Mouse (Mus musculus) embryonic facial prominence, embryonic 12.5 days (tissue): Measurements from ENCODE around the gene Tbl3. TPM values are rescaled to one million over a fixed set of nuclear protein-coding genes. Genes with fewer than 3 reads are reported as not detected.

Source experiments
- ATAC-seq: fragments of 200-750 bp; cut with Nextera tagmentation; 2 replicates; pipeline ENCODE4 v1.8.0; 2017; ENCODE audit not compliant: insufficient number of reproducible peaks, insufficient read depth, low FRiP score, low TSS enrichment
- H3K27ac ChIP-seq: fragments of 300-500 bp; sonication (generic); 2 replicates; pipeline ENCODE4 v1.5.1; 2016; ENCODE audit warnings: mild to moderate bottlenecking
- H3K27me3 ChIP-seq: fragments of 300-500 bp; sonication (generic); 2 replicates; pipeline ENCODE4 v1.6.1; 2016; ENCODE audit warnings: mild to moderate bottlenecking, moderate library complexity
- H3K36me3 ChIP-seq: fragments of 300-500 bp; sonication (generic); 2 replicates; pipeline ENCODE4 v1.6.1; 2016; ENCODE audit warnings: mild to moderate bottlenecking
- H3K4me1 ChIP-seq: fragments of 300-500 bp; sonication (generic); 2 replicates; pipeline ENCODE4 v1.6.1; 2016
- H3K4me2 ChIP-seq: fragments of 300-500 bp; sonication (generic); replicated peaks from 2 replicates; pipeline ENCODE4 v1.6.1; 2016; ENCODE audit warnings: mild to moderate bottlenecking, moderate library complexity
- H3K4me3 ChIP-seq: fragments of 300-500 bp; sonication (generic); 2 replicates; pipeline ENCODE4 v1.5.1; 2016; ENCODE audit warnings: mild to moderate bottlenecking
- H3K9ac ChIP-seq: fragments of 300-500 bp; sonication (generic); 2 replicates; pipeline ENCODE4 v1.6.1; 2016; ENCODE audit warnings: mild to moderate bottlenecking, moderate library complexity
- H3K9me3 ChIP-seq: fragments of 300-500 bp; sonication (generic); 2 replicates; pipeline ENCODE4 v1.6.1; 2016; ENCODE audit warnings: mild to moderate bottlenecking, moderate library complexity
- WGBS: fragments of 180-500 bp; shearing (Covaris S2); methylation state at CpG from one replicate; pipeline ENCODE4 v1.1.7; 2016; 5-methylcytosine and 5-hydroxymethylcytosine counted together
- polyA plus RNA-seq: library from polyadenylated mRNA; unstranded; fragments of >200 nt; fragmentation: Nextera tagmentation; extraction: Ambion mirVana; gene quantifications from 2 replicates; pipeline ENCODE4 v1.2.1, GENCODE M21; 2016

Tbl3 gene
- polyA plus RNA-seq, 1 experiment from 2014 or later: 93.9 TPM

- H3K27me3 ChIP-seq: no peaks in the 10 kb centered on the region
- WGBS: 30% methylated on average over 8 of the region's 8 CpGs
Observed at GRCm38 (mm10) chr17:24737135-24737810, 29.8 kb upstream of the Tbl3 start.

DNA sequence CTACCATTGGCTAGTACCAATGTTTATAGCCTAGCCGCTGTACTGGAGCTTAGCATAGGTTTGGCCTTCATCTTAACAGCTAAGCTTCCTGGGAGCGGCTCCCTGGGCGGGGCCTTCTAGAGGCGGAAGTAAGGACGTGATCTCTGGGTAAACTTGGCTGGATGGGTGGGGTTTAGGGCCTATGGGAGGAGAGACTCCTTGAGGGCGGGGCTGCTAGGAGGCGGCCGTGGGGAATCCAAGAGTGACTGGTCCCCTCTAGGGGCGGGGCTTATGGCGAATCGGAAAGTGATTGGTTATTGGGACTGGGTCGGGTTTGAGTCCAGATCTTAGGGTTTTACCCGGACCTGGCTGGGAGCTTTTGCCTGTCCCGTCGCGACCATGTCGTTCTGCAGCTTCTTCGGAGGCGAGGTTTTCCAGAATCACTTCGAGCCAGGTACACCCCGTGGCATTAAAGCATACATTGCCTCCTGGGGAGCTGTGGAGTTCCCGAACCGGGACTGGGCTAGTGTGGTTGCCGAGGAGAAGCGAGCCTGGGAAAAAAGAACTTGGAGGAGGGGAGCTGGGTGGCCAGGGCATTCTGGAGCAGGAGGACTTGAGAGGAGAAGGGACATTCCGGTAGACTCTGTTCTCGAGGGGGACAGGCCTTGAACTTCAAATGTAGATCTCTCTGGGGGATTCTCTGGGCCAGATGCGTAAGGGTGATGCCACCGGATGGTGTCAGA, 29.0 kb upstream of the Tbl3 start, which contains the start of gene Msrb1:
Gene Msrb1 (plus strand): TSS at position 313 of the 722 bp plus-strand sequence.
- H3K36me3 ChIP-seq: 0 out of 2 replicates have a peak, but pooled peaks cover 10% of the 10 kb centered on the region
- peaks cover 6% of the 10 kb centered on the region for H3K4me1 ChIP-seq
- H3K4me2 ChIP-seq: peak within 1 kb of the TSS; percentile 70
- peak; percentile 92 for ATAC-seq
- peak within 1 kb of the TSS; percentile 65 for H3K4me3 ChIP-seq
- H3K27me3 ChIP-seq: no peaks in the 10 kb centered on the region
- peak within 1 kb of the TSS; percentile 65; the same call in 1 of the 2 replicates for H3K27ac ChIP-seq
- no peaks in the 10 kb centered on the region for H3K9me3 ChIP-seq
- under 1% methylated on average over 29 of the region's 29 CpGs for WGBS
- H3K9ac ChIP-seq: peak within 1 kb of the TSS; percentile 67

More at GRCm38 (mm10) chr17:24737135-24737810, 29.8 kb upstream of the Tbl3 start:
- peak overlapping the region; percentile 70 for H3K4me2 ChIP-seq
- H3K4me1 ChIP-seq: peaks cover 6% of the 10 kb centered on the region
- ATAC-seq: no peak
- H3K36me3 ChIP-seq: 0 out of 2 replicates have a peak, but pooled peaks cover 10% of the 10 kb centered on the region
- peak overlapping the region; percentile 65 for H3K4me3 ChIP-seq
- peak overlapping the region; percentile 67 for H3K9ac ChIP-seq
- no peak overlapping the region for H3K27ac ChIP-seq
- no peaks in the 10 kb centered on the region for H3K9me3 ChIP-seq

GRCm38 (mm10) chr17:24735446-24735845, 28.0 kb upstream of the Tbl3 start:
- Histone ChIP-seq H3K9ac (no peak overlapping the region), H3K27ac (0 out of 2 replicates have a peak overlapping the region, but pooled peaks have one; percentile 65), H3K36me3 (0 out of 2 replicates have a peak, but pooled peaks cover 4% of the 10 kb centered on the region), H3K4me1 (peaks cover 6% of the 10 kb centered on the region), H3K9me3 (no peaks in the 10 kb centered on the region), H3K4me3 (no peak overlapping the region), H3K4me2 (no peak overlapping the region), H3K27me3 (no peaks in the 10 kb centered on the region)
- no peak for ATAC-seq
- WGBS: 85% methylated on average over 7 of the region's 7 CpGs

DNA sequence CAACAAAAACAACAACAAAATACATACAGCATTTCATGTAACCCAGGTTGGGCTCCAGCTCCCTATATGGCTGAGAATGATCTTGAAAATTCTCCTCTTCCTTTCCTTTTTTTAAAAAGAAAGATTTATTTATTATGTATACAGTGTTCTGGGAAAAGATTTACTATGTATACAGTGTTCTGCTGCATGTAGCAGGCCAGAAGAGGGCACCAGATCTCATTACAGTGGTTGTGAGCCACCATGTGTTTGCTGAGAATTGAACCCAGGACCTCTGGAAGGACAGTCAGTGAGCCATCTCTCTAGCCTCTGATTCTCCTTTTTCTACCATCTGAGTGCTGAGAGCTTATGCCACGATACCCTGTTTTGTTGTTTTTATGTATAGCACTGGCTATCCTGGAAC, 27.1 kb upstream of the Tbl3 start:
- Histone ChIP-seq H3K27ac (no peak overlapping the region), H3K4me2 (no peak overlapping the region), H3K4me1 (peaks cover 6% of the 10 kb centered on the region), H3K9ac (no peak overlapping the region), H3K9me3 (no peaks in the 10 kb centered on the region), H3K27me3 (no peaks in the 10 kb centered on the region), H3K36me3 (no peaks in the 10 kb centered on the region), H3K4me3 (no peak overlapping the region)
- WGBS: 91% methylated on average over 1 of the region's 1 CpGs
- ATAC-seq: no peak

DNA sequence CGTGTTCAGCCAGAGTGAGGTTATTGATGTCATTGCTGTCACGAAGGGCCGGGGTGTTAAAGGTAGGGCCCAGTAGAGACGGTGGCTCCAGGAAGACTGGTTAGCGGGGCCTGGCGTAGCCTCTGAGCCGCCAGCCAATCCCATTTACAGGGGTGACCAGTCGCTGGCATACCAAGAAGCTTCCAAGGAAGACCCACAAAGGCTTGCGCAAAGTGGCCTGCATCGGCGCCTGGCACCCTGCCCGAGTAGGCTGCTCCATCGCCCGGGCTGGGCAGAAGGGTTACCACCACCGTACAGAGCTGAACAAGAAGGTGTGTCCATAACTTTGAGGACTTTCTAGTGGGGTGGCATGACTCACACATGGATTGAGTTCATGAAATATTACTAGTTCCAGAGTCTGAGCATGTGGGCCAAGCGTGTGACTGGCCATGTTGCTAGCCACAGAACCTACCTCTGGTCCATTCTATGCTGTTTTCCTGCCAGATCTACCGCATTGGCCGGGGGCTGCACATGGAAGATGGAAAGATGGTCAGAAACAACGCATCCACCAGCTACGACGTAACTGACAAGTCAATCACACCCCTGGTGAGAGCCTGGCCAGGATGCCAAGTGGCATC, 26.1 kb upstream of the Tbl3 start:
- Histone ChIP-seq H3K27me3 (no peaks in the 10 kb centered on the region), H3K27ac (no peak overlapping the region), H3K9ac (no peak overlapping the region), H3K4me3 (no peak overlapping the region), H3K4me2 (no peak overlapping the region), H3K9me3 (no peaks in the 10 kb centered on the region), H3K36me3 (no peaks in the 10 kb centered on the region), H3K4me1 (peaks cover 6% of the 10 kb centered on the region)
- no peak for ATAC-seq
- 89% methylated on average over 21 of the region's 21 CpGs for WGBS

- Histone ChIP-seq H3K4me1 (peaks cover 5% of the 10 kb centered on the region), H3K27ac (no peak overlapping the region), H3K9me3 (no peaks in the 10 kb centered on the region), H3K36me3 (no peaks in the 10 kb centered on the region), H3K4me2 (no peak overlapping the region), H3K9ac (no peak overlapping the region), H3K27me3 (no peaks in the 10 kb centered on the region), H3K4me3 (no peak overlapping the region)
- WGBS: 80% methylated on average over 12 of the region's 12 CpGs
- ATAC-seq: no peak
Observed at GRCm38 (mm10) chr17:24732233-24732935, 24.9 kb upstream of the Tbl3 start.

DNA sequence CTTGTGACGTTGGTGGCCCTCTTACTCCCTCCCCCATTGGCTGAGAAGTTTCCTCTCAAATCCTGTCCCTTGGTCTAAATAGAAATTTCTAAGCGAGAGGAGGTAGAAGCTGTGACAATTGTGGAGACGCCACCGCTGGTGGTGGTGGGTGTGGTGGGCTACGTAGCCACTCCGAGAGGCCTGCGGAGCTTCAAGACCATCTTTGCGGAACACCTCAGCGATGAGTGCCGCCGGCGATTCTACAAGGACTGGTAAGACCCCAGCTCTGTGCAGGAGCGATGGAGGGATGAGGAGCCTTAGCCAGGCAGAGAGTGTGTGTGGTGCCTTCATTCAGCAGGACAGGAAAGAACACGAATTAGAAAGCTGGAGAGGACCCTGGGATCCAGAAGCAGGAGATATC, 23.3 kb upstream of the Tbl3 start:
- H3K4me1 ChIP-seq: no peaks in the 10 kb centered on the region
- H3K27me3 ChIP-seq: no peaks in the 10 kb centered on the region
- no peak overlapping the region for H3K27ac ChIP-seq
- H3K9me3 ChIP-seq: no peaks in the 10 kb centered on the region
- 82% methylated on average over 14 of the region's 14 CpGs for WGBS
- H3K4me3 ChIP-seq: no peak overlapping the region
- no peak overlapping the region for H3K4me2 ChIP-seq
- ATAC-seq: no peak
- H3K9ac ChIP-seq: no peak overlapping the region
- no peaks in the 10 kb centered on the region for H3K36me3 ChIP-seq

GRCm38 (mm10) chr17:24729067-24729466, 21.6 kb upstream of the Tbl3 start:
- Histone ChIP-seq H3K4me2 (no peak overlapping the region), H3K9me3 (no peaks in the 10 kb centered on the region), H3K27ac (no peak overlapping the region), H3K4me1 (no peaks in the 10 kb centered on the region), H3K9ac (no peak overlapping the region), H3K36me3 (no peaks in the 10 kb centered on the region), H3K27me3 (no peaks in the 10 kb centered on the region), H3K4me3 (no peak overlapping the region)
- 83% methylated on average over 6 of the region's 6 CpGs for WGBS
- ATAC-seq: no peak

- H3K36me3 ChIP-seq: no peaks in the 10 kb centered on the region
- no peak overlapping the region for H3K9ac ChIP-seq
- H3K27ac ChIP-seq: no peak overlapping the region
- no peaks in the 10 kb centered on the region for H3K27me3 ChIP-seq
- H3K4me3 ChIP-seq: no peak overlapping the region
- peaks cover 3% of the 10 kb centered on the region for H3K4me1 ChIP-seq
- WGBS: 70% methylated on average over 17 of the region's 17 CpGs
- no peak overlapping the region for H3K4me2 ChIP-seq
- ATAC-seq: no peak
- no peaks in the 10 kb centered on the region for H3K9me3 ChIP-seq
Observed at GRCm38 (mm10) chr17:24728184-24728583, 20.7 kb upstream of the Tbl3 start.

- Histone ChIP-seq H3K27me3 (no peaks in the 10 kb centered on the region), H3K9ac (no peak within 1 kb of the TSS), H3K27ac (no peak within 1 kb of the TSS), H3K4me1 (peaks cover 7% of the 10 kb centered on the region), H3K9me3 (no peaks in the 10 kb centered on the region), H3K36me3 (no peaks in the 10 kb centered on the region; the same call in 1 of the 2 replicates), H3K4me3 (no peak within 1 kb of the TSS), H3K4me2 (no peak within 1 kb of the TSS)
- 72% methylated on average over 2 of the region's 2 CpGs for WGBS
- ATAC-seq: no peak
Observed at GRCm38 (mm10) chr17:24727618-24728017, 20.2 kb upstream of the Tbl3 start, which contains the start of gene Rpl3l. TSS of gene Rpl3l (plus strand) at chr17:24727820.

DNA sequence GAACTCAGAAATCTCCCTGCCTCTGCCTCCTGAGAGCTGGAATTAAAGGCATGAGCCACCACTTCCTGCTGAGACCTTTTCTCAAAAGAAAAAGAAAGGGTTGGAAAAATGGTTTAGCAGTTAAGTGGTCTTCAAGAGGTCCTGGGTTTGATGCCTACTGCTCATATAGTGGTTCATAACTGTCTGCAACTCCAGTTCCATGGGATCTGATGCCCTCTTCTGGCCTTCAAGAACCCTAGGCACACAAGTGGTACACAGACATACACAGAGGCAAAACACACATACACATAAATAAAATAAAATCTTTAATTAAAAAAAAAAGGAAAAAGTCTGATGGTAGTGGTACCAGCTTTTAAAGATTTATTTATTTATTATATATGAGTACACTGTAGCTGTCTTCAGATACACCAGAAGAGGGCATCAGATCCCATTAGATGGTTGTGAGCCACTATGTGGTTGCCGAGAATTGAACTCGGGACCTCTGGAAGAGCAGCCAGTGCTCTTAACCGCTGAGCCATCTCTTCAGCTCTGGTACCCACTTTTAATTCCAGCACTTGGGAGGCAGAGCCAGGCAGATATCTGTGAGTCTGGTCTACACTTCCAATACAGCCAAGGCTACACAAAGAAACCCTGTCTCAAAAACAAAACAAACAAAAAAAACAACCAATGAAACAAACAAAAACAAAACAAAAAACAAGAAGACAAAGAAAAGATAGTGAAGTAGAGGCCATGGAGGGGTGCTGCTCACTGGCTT, 18.4 kb upstream of the Tbl3 start:
- Histone ChIP-seq H3K9ac (no peak overlapping the region), H3K27me3 (no peaks in the 10 kb centered on the region), H3K4me1 (peaks cover 22% of the 10 kb centered on the region), H3K36me3 (peaks cover 16% of the 10 kb centered on the region), H3K4me2 (no peak overlapping the region), H3K27ac (no peak overlapping the region), H3K9me3 (no peaks in the 10 kb centered on the region), H3K4me3 (no peak overlapping the region)
- ATAC-seq: no peak
- WGBS: 73% methylated on average over 3 of the region's 3 CpGs
